Mouse (Mus musculus) thymus, postnatal 14 days (tissue): Measurements from ENCODE around the gene Akap6.

ENCODE experiments used
- DNase-seq: peaks from one replicate; pipeline ENCODE4 v3.0.0; 2021

Akap6 gene

DNA sequence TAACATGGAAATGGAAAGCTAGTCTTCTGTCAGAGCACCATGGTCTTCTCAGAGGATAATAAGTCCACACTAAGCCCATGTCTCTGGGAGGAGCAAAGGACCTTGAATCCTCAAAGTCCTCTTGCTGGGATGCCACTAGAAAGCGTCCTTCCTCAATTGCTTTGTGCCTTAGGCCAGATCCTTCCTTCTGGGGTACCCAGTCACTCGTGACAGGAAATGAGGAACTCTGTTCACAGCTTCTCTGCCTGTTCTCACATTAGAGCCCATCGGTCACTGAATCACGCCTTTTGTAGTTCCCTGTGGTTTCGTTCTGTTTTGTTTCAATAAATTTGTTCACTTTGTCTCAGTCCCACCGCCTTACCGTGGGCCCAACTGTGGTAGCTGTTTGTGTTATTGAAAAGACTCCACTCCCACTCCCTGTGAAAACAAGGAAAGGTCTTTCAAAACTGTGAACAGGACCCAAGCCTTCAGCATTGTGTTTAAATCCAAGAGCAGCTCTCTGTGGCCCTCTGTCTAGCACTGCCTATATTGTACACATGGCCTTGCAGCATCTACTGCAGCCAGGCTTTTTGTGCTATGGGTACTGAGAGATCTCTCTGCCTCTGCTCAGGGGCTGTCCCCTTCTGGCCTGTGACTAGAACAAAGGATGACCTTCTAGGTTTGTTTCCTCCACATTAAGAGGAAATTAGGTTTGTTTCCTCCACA, 151.3 kb downstream of the Akap6 start:
- DNase-seq, result no peak

DNA sequence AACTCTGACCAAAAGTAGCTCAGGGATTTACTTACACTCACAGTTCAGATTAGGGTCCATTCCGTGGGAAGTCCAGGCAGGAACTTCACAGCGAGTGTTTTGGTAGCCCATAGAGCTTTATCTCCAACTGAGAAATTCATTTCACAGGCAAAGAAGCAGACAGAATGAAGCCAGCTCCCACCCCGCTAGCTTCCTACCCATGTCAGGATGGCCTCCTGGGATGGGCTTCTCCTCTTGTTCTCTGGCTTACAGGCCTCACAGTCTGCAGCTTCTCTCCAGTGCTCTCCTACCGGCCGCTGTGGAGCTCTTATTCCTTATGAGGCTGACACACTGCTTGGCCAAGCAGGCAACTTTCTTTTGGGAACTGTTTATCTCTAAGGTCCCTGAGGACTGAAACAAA, 152.0 kb downstream of the Akap6 start:
- DNase-seq, result no peak

DNA sequence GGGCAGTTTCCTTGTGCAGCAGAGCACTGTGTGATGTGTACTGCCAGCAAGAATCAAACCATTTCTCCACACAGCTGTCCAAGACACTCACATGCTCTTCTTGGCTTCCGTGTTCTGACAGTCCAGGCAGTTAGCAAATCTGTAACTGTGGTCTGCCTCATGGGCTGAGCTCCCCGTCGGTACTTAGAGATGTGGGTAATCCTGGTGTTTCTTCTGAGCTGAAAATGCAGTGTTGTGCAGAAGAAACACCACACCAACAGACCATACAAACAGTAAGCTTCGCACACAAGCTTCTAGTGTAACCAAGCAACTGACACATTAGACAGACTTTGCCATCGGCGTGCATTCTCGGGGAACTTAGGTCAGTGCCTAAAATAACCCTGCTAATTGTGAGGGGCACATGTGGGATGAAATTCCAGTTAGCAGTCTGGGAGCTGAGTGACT, 155.1 kb downstream of the Akap6 start:
- no peak for DNase-seq

DNA sequence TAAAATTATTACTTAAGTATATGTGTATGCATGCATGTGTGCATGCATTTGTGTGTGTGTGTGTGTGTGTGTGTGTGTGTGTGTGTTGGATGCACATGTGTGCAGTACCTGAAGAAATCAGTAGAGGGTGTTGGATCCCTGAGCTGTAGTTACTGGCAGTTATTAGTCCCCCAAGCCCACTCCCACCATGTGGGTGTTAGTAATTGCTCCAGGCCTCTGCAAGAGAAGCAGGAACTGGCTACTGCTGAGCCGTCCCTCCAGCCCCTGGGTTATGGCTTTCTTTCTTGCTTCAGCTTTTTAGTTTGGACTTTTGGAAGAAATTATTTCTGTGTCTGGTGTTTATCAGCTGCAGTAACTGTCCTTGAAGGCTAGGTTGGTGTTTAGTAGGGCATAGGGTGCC, 156.9 kb downstream of the Akap6 start:
- DNase-seq, result no peak

DNA sequence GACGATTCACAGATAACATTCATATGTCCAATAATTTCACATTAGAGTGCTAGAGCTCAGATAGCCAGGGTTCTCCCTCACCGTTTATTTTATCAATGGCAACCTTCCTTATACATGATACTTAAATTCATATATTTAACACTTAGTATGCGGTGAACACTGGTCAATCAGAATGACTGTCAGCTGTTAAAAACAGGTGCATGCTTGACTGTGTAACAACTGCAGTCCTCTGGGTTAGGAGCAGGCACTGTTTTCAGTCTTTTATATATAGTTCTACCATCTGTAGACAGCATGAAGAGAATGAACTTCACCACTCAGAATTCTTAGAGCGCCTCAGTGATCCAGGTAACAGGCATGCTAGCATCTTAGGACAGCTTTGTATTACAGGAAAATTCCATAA, 158.1 kb downstream of the Akap6 start:
- no peak for DNase-seq

DNA sequence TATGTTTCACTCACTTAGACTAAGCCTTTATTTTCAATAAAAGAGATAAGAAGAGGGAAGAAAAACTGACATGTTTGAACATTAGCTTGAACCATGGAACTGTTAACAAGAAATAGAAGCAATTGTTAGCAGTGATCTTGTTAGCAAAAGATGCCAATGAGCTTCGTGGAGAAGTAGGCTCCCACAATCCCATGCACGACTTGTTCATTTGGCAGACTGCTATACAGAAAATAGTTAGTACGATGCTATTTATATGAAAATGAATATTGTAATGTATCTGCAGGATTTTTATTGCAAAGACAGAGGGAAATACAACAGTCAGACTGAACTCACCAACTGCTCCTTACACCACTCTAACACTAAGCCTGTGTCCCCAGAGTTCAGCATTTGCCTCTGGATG, 162.7 kb downstream of the Akap6 start:
- no peak for DNase-seq

DNA sequence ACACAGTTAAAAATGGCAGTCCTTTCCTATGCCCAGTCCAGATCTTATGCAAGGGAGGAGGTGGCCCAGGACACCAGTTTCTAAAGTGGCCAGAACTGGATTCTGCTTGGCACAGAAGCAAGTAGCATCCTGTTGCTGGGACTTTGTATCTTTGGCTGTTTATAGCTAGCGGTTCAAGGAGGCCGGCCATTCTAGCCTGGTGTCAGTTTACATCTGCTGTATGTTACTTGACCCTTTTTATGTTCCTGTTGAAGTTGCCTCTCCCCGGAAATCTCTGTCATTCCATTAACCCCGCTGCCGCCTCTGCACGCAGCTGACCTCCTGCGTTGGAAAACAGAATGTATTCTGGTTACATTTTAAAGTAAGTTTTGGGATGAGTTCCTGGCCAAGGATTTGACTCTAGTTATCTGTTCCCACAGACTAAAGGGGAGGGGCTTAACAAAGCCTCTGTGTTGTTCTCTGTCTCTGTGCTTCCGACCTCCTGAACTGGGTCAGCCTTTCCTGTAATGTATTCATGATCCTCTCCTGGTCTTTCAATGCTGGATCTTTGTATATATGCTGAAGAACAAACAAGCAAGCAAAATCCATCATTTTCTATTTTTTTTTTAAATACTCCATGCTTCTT, 168.9 kb downstream of the Akap6 start:
- DNase-seq, result no peak

DNA sequence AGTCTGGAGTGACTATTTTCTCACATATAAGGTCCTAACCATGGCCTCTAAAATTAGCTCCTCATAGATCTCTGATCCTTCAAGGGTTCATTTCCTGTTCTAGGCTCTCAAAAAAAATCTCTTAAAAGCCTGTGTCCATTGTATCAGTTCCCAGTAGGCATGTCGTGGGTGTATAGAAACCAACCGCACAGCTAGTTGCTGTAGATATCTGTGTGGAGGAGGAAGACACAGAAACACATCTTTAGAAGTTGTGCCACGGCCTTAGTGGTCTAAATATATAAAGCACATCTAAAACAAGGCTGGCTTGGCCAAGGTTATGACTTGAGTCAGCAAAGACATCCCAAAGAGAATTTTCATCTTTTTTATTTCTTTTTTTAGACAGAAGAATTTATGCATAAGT, 172.4 kb downstream of the Akap6 start:
- no peak for DNase-seq

DNA sequence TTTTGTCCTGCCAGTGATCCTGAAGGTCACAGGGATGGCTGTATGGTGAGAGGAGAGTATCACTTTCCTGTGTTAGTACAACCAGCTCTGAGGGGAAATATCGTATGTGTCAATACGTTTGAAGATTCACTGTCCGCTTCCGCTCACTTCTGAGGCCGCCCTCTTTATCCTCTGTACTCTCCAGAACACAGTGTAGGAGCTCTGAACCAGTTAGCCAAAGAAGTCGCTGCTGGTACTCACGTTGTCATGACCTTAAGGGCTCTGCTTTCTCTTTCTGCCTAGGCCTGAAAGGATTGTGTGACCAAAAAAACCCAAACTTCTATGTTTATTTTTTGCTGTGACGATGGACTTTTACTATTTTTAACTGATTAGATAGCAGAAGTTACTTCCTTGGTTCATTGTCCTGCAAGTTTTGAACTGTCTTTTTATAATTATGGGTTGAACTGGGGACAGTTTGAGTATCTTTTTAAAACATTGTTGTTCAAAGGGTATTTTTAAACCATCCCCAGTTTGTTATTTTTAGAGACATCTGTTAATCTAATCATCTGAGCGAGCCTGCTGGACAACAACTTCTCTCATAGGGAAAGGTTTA, 175.2 kb downstream of the Akap6 start:
- no peak for DNase-seq

DNA sequence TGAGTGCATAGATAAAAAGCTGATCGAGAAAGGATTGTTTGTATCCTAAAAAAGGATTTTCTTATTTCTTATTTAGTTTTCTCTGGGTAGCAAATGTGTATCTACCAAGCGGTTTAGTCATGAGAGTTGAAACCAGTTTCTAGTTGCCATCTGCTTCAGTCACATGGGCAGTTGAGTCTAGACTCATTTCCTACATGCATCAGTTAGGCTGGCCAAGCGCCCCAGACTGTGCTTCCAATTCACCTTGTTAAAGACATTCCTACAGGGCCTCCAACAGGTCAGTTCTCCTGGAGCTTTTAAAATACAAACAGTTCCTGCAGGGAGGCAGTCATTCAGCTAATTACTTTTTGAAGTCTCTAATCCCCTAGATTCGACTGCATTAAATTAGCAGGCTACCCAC, 176.9 kb downstream of the Akap6 start:
- no peak for DNase-seq

DNA sequence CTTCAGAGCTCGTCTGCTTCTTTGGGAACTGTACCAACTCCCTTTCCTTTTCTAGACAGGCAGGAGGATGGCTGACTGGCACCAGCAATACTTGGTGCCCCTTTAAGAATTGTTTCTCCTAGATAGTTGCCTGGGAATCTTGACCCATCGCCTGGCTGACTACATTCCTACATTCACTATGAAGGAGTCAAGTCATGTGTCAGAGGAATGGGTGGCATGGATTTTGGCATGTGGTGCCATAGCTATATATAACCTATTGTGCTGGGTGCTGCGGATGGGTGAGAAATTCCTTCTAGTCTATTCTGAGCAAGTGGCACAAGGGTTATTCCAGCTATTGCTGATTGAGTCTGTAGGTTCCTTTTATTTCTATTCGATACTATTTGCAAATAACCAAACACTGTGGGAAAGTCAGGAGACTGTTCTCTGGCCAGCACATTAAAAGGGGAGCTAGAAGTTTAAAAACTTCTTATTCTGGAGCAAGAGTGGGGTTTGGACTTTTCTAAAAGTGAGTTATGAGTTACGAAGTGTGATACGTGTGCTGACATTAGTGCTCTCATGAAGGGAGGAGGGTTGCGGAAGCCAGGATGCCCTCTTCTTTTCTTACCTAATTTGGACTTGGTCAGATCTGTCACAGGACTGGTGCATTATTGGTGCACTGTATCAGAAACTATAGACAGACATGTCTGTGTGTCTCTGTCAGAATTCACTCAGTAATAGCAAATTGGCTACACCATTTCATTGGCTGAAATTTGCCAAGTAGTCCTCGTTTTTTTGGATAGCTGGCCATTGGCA, 178.0 kb downstream of the Akap6 start:
- DNase-seq, result no peak

DNA sequence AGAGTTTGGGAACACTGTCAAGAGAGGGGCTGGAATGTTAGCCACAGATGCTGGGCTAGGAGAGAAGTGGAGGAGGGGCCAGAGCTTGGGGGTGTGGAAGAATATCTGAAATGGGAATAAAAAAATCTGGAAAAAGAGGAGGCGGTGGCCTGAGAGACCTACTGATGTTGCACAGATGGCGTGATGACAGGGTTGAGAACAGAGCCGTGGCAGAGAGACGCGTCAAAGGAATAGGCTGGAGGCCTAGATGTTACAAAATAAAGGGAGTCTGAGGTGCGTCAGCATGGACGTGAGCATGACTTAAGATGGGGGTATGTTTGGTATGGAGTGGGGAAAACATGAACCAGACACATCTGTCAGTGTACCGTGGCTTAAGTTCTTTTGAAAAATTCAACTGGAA, 180.1 kb downstream of the Akap6 start:
- DNase-seq, result no peak

DNA sequence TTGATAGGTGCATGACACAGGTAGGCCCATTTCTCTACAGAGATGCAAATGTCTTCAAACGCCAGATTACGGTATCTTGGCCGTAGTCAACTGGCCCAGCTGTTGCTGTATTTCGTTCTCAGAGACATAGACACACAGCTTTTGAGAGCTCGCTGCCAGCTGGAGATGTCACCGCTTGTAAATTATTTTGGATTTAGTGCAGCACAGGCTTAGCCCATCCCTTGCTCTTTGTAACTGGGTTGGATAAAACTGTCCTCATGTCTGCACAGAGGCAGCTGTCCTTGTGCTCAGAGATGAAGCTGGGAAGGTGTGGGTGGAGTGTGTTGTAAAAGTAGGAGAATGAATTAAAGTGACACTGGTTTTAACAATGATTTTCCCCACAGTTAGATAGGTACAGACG, 193.3 kb downstream of the Akap6 start:
- no peak for DNase-seq

DNA sequence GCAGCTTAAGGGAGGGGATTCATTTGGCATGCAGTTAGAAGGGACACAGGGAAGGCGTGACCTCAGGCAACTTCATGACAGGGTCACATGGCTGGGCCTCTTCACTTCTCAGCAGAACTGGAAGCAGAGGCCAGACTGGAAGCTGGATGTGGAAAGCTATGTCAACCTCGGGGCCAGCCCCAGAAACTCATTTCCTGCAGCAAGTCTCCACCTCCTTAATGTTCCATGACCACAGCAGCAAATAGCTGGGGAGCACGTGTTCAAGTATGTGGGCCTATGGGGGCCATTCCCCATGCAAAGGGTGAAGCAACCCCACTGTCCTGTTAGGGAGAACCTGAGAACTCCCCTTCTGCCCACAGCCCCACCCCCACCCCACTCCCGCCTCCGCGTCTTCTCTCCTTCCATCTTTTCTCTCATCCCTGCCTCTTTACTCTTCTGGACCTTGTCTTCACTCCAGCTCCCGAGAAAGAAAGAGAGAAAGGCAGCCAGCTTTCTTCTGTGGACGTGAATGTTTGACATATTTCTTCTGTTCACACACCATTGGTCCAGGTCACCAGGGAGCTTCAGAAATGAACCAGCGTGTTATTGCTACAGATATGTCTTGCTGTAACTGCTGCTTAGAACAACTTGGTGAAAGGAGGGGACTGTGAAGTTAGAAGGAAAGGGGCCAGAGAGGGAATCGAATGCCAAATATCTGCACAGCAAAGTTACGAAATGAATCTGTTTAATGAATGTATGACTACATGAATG, 194.6 kb downstream of the Akap6 start:
- no peak for DNase-seq

DNA sequence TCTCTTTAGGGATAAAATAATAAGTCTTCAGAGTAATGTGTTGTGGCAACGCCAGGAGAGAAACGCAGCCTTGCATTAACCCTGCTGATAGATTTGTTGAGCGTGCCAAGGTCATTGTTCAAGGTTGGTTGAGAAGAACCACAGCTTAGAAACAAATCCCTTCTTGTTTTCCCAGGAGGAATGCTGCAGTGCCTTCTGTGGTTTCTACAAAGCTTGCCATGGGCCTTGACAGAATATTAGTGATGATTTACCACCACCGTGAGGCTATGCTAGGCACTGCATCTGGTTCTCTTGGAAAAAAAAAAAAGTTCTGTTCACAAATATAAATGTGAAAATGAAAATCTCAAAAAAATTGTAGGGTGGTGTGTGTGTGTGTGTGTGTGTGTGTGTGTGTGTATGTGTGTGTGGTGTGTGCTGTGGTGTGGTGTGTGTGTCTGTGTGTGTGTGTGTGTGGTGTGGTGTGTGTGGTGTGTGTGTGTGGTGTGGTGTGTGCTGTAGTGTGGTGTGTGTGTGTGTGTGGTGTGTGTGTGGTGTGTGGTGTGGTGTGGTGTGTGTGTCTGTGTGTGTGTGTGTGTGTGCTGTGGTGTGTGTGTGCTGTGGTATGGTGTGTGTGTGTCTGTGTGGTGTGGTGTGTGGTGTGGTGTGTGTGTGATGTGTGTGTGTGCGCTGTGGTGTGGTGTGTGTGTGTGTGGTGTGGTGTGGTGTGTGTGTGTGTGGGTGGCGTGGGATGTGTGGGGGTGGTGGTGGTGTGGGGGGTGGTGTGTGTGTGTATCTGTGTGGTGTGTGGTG, 196.7 kb downstream of the Akap6 start:
- DNase-seq, result peak; percentile 16

DNA sequence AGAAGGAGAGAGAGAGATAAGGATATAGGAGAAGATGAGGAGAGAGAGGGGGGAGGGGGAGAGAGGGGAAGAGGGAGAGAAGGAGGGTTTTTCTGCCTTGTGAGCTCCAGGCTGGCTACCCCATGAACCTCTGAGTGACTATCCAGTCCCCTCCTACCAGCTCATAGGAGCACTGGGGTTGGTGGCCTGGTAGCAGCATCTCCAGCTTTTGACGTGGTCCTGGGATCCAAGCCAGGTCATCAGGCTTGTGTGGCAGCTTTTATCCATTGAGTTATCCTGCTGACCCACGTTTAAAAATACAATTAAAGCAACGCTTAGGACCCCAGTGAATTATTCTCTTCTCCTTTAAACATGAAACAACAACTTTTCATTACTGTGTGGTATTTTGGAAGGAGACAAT, 197.6 kb downstream of the Akap6 start:
- DNase-seq, result no peak

DNA sequence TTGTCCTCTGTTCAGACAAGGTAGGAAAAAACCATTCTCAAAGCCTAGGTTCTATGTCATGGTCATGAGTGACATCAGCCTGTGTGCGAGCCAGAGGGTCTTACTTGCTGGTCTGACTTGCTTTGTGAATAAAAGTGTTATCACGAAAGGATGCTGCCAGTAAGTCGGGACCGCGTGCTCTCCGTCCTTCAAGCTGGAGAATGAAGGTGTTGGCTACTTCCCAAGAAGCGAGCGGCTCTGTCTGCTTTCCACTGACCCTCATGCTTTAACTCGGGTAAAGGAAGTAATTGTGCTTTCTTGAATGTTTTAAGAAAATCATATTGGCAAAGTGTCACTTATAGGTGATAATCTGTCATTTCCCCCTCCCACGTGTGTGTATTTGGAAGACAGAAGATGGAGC, 198.9 kb downstream of the Akap6 start:
- no peak for DNase-seq

DNA sequence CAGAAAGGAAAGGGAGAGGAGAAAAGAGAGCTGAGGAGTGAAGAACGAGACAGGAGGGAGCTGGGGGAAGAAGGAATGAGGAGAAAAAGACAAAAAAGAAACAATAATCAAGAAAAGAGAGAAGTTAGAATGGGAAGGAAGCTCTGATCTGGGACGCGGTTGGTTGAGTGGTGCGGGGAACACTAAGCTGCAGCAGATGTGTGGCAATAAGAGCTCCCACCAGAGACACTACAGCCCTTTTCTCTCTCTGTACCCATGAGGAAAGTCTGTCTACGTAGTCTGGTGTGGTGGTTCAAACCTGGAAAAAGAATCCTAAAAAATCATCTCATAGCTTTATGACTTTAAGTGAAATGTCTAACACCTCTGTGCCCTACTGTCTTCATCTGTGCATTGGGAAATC, 204.9 kb downstream of the Akap6 start:
- no peak for DNase-seq

DNA sequence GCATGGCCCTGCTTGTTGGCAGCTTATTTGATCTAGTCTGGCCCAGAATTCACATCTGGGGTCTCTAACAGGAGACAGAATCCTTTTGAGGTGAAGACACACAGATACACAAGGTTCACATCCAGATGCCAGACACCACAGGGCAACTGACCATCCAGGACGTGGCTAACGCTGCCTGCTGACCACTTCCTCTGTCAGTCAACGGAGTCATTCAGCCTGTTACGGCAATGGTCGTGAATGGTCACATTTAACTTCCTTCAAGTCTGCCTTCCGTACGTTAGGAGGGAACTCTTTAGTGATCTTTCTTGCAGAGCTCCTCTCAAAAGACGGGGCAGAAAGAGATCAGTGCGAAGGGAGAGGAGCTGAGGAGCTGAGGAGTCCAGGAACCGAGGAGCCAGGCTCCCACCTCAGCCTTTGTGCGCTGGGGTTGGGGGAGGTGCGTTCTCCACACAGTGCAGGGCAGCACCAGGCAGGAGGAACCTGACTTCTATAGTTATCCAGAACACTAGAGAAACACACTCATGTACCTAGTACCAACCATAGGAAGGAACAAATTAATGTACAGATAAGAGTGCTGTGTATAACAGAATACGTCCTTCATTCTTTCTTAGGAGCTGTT, 209.4 kb downstream of the Akap6 start:
- DNase-seq, result no peak

DNA sequence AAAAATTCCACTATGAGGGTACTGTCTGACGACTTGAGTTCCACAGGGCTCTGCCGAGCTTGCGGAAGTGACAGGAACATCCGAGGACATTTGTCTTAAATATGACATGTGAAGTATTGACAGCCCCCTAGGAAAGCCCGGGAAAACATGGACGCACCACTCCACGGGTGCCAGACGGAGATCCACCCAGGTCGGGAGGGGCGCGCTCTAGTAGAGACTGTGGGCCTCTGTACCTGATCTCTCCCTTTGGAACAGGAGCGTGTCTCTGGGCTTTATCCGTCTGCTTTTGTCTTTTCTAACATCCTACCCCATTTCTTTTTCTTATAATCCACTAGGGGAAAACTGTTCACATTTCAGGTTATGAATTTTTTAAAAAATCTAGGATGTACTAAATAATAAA, 211.2 kb downstream of the Akap6 start:
- no peak for DNase-seq

DNA sequence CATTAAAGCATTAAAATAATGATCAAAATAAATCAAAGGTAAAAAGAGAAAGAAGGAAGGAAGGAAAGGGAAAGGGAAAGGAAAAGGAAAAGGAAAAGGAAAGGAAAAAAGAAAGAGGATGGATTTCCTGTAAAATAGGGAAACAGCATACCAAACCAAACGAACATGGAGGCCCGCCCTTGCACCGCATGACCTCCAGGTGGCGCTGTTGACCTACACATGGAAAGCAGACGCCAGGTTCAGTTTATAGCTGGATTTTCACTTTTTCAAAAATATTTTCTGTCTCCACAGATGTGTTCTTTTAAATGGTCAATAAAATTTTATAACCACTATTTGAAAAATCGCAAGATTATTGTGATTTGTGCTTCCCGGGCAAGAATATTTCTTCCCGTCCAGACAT, 211.6 kb downstream of the Akap6 start:
- DNase-seq, result peak; percentile 65

DNA sequence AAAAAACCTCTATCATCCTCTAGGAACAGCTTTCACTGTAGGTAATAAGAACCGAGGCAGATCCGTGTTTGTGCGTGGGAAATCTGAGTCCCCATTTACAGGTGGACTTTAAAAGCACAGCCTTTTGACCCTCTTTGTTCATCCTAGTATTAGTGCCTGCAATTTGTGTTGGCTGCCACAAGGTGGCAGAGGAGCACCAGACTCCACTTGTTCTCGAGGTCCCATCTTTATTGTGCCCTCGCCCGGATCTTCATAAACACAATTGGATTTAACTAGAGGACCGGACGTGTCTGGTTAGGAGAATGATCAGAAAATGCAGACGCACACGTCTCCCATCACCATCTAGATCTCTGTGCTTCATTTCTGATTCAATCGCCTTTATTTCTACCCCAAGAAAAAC, 219.8 kb downstream of the Akap6 start:
- no peak for DNase-seq
